Mouse (Mus musculus): ENCODE data around the gene Tenm4.

Gene Tenm4

GRCm38 (mm10) chr7:96204809-96205350 is 33.8 kb downstream of the Tenm4 start:
- no peak for DNase-seq

GRCm38 (mm10) chr7:96207071-96207470 is 36.0 kb downstream of the Tenm4 start:
- DNase-seq = no peak

- peak; percentile 85 for DNase-seq
Observed at GRCm38 (mm10) chr7:96209783-96210524, 38.9 kb downstream of the Tenm4 start.

- peak; percentile 87 for DNase-seq
Observed at GRCm38 (mm10) chr7:96210525-96211369, 39.7 kb downstream of the Tenm4 start.

GRCm38 (mm10) chr7:96211618-96212021 is 40.6 kb downstream of the Tenm4 start:
- DNase-seq = no peak

DNA sequence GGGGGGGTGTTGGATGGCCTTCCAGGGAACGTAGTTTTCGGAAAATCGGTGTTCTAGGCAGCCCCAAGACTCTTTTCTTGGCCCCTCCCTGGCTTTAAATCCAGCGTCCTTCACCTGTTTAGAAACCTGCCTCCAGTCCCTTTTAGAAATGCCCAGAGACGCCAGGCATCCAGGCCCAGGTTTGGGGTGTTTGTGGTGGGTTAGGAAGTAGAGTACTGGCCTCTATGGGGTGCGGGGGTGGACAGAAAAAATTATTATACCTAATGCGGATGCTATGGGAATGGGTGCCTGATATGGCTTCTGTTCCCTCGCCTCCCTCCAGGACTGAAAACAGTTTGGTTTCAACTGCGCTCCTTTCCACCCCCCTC is 41.2 kb downstream of the Tenm4 start:
- DNase-seq = no peak

DNA sequence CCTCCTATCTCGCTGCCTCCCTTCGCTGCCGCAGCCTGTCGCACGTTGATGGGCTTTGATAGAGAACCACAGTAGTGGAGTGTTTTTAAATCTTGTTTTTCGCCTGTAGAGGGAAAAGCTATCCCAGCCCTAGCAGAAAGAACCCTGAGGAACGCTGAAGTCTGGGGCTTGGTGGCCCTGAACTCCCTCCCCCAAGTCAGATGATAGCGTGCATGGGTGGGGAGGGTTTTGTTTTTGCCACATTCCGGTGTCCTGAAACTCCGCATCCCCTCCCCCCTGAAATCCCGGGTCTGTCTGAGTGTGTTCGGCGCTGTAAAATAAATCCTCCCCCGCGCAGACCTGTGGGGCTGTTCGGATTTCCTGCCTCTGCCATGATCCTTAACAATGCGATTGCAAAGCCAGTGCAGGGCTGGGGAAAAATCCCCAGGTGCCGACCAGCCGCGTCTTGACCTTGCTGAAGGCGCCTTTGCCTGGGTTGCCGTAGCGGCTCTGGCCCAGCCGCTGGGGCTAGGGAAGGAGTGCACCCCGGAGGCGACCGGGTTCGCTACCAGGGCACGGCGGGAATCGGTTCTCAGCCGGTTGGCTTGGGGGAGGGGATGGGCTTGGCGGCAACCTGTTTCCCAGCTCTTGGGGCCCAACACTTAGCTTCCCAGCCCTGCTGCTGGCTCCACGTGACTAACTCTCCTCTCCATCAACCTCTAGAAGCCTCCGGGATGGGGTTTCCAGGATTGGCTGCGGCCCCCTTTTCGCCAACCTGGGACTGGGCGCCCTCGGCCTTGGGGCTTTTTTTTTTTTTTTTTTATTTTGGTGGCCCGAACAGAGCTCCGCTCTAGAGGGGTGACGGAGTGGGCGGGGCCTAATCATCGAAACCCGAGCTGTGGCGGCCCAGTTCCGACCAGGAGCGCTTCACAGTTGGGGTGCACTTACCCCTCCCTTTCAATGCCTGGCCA is 41.8 kb downstream of the Tenm4 start:
- peak; percentile 84 for DNase-seq

GRCm38 (mm10) chr7:96213741-96214140 is 42.7 kb downstream of the Tenm4 start:
- DNase-seq = peak; percentile 40

DNA sequence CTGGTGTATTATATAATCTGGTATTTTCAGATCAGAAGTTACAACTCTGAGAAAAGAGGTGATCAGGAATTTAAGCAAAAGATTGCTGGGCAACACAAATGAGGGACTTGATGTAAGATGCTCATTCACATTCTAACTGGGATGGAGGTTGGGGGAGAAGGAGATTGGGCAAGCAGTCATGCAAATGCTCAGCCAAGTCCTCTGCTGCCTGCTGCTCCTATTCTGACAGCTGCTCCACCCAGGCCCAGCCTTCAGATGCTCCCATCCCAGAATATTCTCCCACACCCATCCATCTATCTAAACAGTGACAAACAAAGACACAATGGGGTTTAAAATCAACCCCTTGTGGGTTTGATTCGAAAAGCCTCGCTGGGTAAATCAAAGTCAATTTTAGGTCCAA is 43.8 kb downstream of the Tenm4 start:
- no peak for DNase-seq

- DNase-seq = no peak
Observed at GRCm38 (mm10) chr7:96215894-96216509, 45.0 kb downstream of the Tenm4 start.

DNA sequence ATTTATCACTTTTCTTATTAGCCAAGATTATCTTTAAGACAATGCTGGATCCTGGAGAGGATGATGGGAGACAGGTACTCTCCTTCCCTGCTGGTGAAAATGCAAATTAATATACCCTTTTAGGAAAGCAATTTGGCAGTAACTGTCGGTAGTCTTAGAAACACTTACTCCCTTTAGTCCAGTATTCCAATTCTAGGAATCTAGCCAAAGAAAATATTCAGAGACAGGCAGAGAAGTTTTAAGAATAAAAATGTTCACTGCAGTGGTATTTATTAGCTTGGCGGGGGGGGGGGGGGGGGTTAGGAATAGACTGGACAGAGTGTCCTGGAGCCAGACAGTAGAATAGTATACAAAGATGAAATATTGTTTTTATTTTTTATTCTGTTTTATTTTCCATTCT is 48.3 kb downstream of the Tenm4 start:
- DNase-seq = no peak

GRCm38 (mm10) chr7:96220647-96221046 is 49.6 kb downstream of the Tenm4 start:
- no peak for DNase-seq

- no peak for DNase-seq
Observed at GRCm38 (mm10) chr7:96222569-96222968, 51.5 kb downstream of the Tenm4 start.

GRCm38 (mm10) chr7:96228562-96229268 is 57.7 kb downstream of the Tenm4 start:
- DNase-seq = no peak

DNA sequence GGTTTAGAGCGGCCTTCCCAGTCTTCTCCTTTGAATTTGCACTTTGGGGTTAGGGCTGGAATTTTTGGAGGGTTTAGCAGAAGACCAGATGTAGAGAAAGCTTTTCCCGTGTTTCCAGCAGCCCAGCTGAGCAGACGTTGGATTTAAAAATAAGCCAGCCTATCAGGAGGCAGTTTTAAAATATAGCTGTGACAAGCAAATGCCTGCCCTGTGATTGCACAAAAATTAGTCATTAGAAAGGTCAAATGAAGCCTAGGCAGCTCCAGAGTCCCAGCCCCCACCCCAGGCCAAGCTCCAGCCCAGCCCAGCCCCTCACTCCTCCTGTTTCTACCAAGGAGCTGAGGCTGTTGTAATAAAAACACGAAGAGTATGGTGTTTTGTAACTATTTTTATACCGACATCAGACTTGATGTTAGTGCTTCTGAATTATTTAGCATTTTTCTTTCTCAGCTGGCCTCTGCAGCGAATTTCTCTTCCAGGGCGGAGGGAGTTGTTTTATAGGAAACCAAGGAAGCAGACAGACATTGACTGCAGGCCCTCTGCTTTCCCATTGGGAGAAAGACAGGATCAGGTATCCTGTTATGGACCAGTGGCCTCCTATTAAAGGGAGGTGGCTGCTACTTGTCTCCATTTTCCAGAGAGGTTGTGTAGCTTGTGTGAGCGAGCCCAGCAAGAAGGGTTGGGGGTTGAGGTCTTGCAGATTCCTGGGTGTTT is 59.1 kb downstream of the Tenm4 start:
- no peak for DNase-seq

- DNase-seq = no peak
Observed at GRCm38 (mm10) chr7:96230720-96231241, 59.7 kb downstream of the Tenm4 start.

GRCm38 (mm10) chr7:96235847-96236246 is 64.8 kb downstream of the Tenm4 start:
- no peak for DNase-seq

GRCm38 (mm10) chr7:96240661-96241060 is 69.6 kb downstream of the Tenm4 start:
- no peak for DNase-seq

DNA sequence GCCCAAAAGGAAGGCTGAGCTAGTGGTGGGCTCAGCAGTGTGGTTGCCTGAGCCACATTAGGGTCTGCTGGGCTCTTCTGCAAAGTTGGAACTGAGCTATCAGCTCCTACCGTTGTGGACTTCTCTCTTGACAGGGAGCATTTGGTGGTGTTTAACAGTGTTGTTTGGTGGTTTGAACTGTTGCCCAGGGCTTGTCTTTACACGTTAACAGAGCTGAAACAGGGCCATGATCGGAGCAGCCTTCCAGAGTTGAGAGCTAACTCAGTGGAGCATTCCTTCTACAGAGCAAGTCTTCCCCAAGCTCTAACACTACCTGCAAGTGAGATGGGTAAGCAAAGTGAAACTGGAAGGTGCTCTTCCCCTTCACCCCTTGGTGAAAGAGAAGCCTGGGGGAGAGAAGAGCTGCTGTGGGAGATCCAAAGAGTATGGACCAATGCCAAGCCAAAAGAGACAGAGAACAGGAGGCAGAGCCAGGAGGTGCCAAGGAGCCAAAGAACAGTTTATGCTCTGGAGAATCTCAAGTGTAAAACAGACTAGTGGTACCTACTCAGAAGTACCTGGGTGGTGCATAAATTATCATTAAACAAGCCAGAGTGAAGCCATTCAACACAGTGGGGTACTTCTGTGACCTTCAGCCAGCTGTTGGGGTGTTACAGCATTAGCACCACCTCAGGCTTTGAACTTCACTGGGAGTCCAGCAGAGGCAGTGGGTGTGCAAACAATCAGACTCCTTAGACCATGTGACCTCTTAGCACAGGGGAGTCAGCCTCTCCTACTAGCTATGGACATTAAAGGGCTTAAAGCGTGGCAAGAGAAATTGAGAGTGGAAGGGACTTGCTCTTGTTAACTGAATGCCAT is 71.5 kb downstream of the Tenm4 start:
- DNase-seq = no peak

DNA sequence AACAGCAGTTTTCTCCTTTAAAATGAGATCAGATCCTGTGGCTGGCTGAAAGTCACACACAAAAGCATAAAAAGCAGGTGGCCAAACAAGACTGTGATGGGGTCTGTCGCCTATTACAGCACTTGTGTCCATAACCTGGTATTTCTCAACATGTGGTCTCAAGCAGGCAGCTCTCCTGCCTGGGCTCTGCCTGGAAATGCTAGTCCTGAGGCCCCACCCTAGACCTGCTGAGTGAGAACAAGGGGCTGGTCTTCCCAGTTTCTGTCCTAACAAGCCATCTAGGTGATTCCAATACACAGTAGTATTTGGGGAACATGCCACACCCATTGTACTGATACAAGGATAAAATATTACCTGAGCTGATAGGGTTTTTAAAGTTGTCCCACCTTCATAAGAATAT is 73.8 kb downstream of the Tenm4 start:
- no peak for DNase-seq

Measured in embryo, embryonic 11 days (tissue).